17 mouse cellular contexts compared by ENCODE assay signal in the genomic region with DNA sequence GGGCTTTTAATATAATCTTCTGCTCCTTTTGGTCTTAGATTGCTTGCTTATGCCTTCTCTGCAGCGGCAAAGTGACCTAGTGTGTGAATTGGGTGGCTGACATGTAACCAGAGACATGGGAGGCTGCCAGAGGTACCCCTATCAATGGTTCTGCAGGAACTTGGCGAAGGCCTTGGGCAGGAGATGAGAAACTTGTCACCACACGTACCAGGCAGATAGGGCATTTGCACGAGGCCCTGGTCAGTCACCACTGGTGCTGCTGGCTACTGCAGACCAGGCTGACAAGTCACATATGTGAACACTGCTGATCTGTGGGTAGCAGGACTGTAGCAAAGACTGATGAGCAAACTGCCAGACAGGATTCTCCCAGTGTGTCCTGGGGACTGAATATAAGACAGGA.
"Had no signal": no experiment of that assay in that cellular context is flagged by ENCODE, and none has a peak within 500 bp of the region (broad histone marks: within the 10 kb centered on the region; RNA-seq: fewer than 3 reads in every experiment).

No protein-coding gene starts in this region.

- ATAC-seq: midbrain, embryonic 13.5 days; midbrain, embryonic 16.5 days had no signal

- H3K4me1 ChIP-seq: midbrain, embryonic 10.5 days; midbrain, embryonic 13.5 days had no signal

- H3K27me3 ChIP-seq: liver, embryonic 13.5 days; midbrain, embryonic 13.5 days had no signal

- H3K4me2 ChIP-seq: liver, embryonic 13.5 days; midbrain, embryonic 13.5 days had no signal

- H3K9ac ChIP-seq: liver, embryonic 13.5 days; midbrain, embryonic 13.5 days had no signal

- H3K4me3 ChIP-seq: left cerebral cortex, adult 2 months; liver, embryonic 13.5 days; midbrain, embryonic 10.5 days; midbrain, embryonic 13.5 days had no signal

- H3K9me3 ChIP-seq: liver, embryonic 13.5 days; midbrain, embryonic 10.5 days; midbrain, embryonic 13.5 days had no signal

- H3K27ac ChIP-seq: left cerebral cortex, adult 2 months; liver, embryonic 13.5 days; midbrain, embryonic 10.5 days; midbrain, embryonic 13.5 days; stomach, postnatal 0 days had no signal

- DNase-seq: kidney, postnatal 10 days; layer of hippocampus, postnatal 36 days; liver, embryonic 13.5 days; lung, adult 2 months; lung, postnatal 14 days; lung, postnatal 4 days; right cerebral cortex, adult 18-20 months; right cerebral cortex, postnatal 14 days; right cerebral cortex, postnatal 4 days; thymus, adult 2 months; thymus, postnatal 14 days; thymus, postnatal 4 days had no signal
